Mouse (Mus musculus) lung, embryonic 14.5 days (tissue): Measurements from ENCODE around the gene Gm16181. TPM values are rescaled to one million over a fixed set of nuclear protein-coding genes. Genes with fewer than 3 reads are reported as not detected.

Source experiments
- ATAC-seq: fragments of 200-750 bp; cut with Nextera tagmentation; 2 replicates; pipeline ENCODE4 v1.8.0; 2017; ENCODE audit warnings: mild to moderate bottlenecking, moderate TSS enrichment, moderate library complexity; ENCODE audit not compliant: insufficient read depth
- DNase-seq: peaks from one replicate; pipeline ENCODE4 v3.0.0-alpha.2; 2015
- H3K27ac ChIP-seq: fragments of 300-500 bp; sonication (generic); 2 replicates; pipeline ENCODE4 v1.5.1; 2014; ENCODE audit warnings: low read depth, mild to moderate bottlenecking, moderate library complexity
- H3K27me3 ChIP-seq: fragments of 300-500 bp; sonication (generic); 2 replicates; pipeline ENCODE4 v1.6.1; 2014; ENCODE audit warnings: low read length, control low read depth; ENCODE audit not compliant: insufficient read depth
- H3K36me3 ChIP-seq: fragments of 300-500 bp; sonication (generic); 2 replicates; pipeline ENCODE4 v1.6.1; 2014; ENCODE audit warnings: control low read depth; ENCODE audit not compliant: insufficient read depth
- H3K4me1 ChIP-seq: fragments of 300-500 bp; sonication (generic); 2 replicates; pipeline ENCODE4 v1.6.1; 2014; ENCODE audit warnings: antibody characterized with exemption, control low read depth; ENCODE audit not compliant: insufficient read depth
- H3K4me2 ChIP-seq: fragments of 300-500 bp; sonication (generic); 2 replicates; pipeline ENCODE4 v1.6.1; 2014; ENCODE audit warnings: mild to moderate bottlenecking
- H3K4me3 ChIP-seq: fragments of 300-500 bp; sonication (generic); 2 replicates; pipeline ENCODE4 v1.5.1; 2014; ENCODE audit warnings: low read depth, low read length
- H3K9ac ChIP-seq: fragments of 300-500 bp; sonication (generic); 2 replicates; pipeline ENCODE4 v1.6.1; 2014
- H3K9me3 ChIP-seq: fragments of 300-500 bp; sonication (generic); 2 replicates; pipeline ENCODE4 v1.6.1; 2016; ENCODE audit warnings: low read depth, low read length, control low read depth
- CTCF ChIP-seq: IDR thresholded peaks from 2 replicates; pipeline ENCODE4 v1.5.1; 2016; ENCODE audit warnings: antibody characterized with exemption, low read depth
- WGBS: fragments of 180-500 bp; shearing (Covaris S2); extraction: QIAGEN DNeasy Blood & Tissue Kit; methylation state at CpG from one replicate; pipeline ENCODE4 v1.1.7; 2014; 5-methylcytosine and 5-hydroxymethylcytosine counted together
- polyA plus RNA-seq: library from polyadenylated mRNA; unstranded; fragments of >200 nt; fragmentation: Nextera tagmentation; extraction: Ambion mirVana; gene quantifications from 2 replicates; pipeline ENCODE4 v1.2.1, GENCODE M21; 2014

The Gm16181 gene
- polyA plus RNA-seq, 1 experiment from 2014 or later, result 0.70 TPM

- Histone ChIP-seq H3K9ac (no peak overlapping the region), H3K27me3 (peaks cover 8% of the 10 kb centered on the region), H3K4me2 (no peak overlapping the region), H3K4me1 (peaks cover 3% of the 10 kb centered on the region; the same call in 1 of the 2 replicates), H3K27ac (no peak overlapping the region), H3K9me3 (no peaks in the 10 kb centered on the region), H3K36me3 (no peaks in the 10 kb centered on the region), H3K4me3 (no peak overlapping the region)
- ATAC-seq, result no peak
- WGBS, result 62% methylated on average over 4 of the region's 4 CpGs
- no peak for DNase-seq
- TF ChIP-seq CTCF, result no peak
Measured at GRCm38 (mm10) chr17:35190096-35190495, 30.5 kb upstream of the Gm16181 start.

GRCm38 (mm10) chr17:35191723-35192122, 28.9 kb upstream of the Gm16181 start:
- no peak for DNase-seq
- 50% methylated on average over 2 of the region's 2 CpGs for WGBS
- H3K4me2 ChIP-seq, result no peak overlapping the region
- H3K27ac ChIP-seq, result no peak overlapping the region
- H3K36me3 ChIP-seq, result no peaks in the 10 kb centered on the region
- H3K27me3 ChIP-seq, result peaks cover 24% of the 10 kb centered on the region
- no peaks in the 10 kb centered on the region; the same call in none of the 2 replicates for H3K4me1 ChIP-seq
- no peak overlapping the region for H3K4me3 ChIP-seq
- no peak for ATAC-seq
- no peaks in the 10 kb centered on the region for H3K9me3 ChIP-seq
- no peak overlapping the region for H3K9ac ChIP-seq
- TF ChIP-seq CTCF, result peak; percentile 23; the same call in 1 of the 2 replicates

GRCm38 (mm10) chr17:35192924-35193323, 27.7 kb upstream of the Gm16181 start:
- TF ChIP-seq CTCF, result no peak
- 82% methylated on average over 5 of the region's 5 CpGs for WGBS
- no peaks in the 10 kb centered on the region; the same call in none of the 2 replicates for H3K4me1 ChIP-seq

GRCm38 (mm10) chr17:35193881-35194843, 26.5 kb upstream of the Gm16181 start, which contains the start of gene Ltb:
Gene Ltb (plus strand): TSS chr17:35194439.
- Histone ChIP-seq H3K27ac (no peak within 1 kb of the TSS), H3K9ac (no peak within 1 kb of the TSS), H3K4me3 (peak within 1 kb of the TSS; percentile 41; the same call in 1 of the 2 replicates), H3K27me3 (peaks cover 33% of the 10 kb centered on the region), H3K36me3 (no peaks in the 10 kb centered on the region), H3K9me3 (no peaks in the 10 kb centered on the region), H3K4me2 (peak within 1 kb of the TSS; percentile 77; the same call in 1 of the 2 replicates), H3K4me1 (no peaks in the 10 kb centered on the region; the same call in none of the 2 replicates)
- WGBS, result 41% methylated on average over 28 of the region's 28 CpGs
- DNase-seq (no peak), ATAC-seq (no peak)
- no peak for TF ChIP-seq CTCF

More at GRCm38 (mm10) chr17:35192924-35193323, 27.7 kb upstream of the Gm16181 start:
- no peak for ATAC-seq
- no peak for DNase-seq
- Histone ChIP-seq H3K27me3 (peaks cover 30% of the 10 kb centered on the region), H3K36me3 (no peaks in the 10 kb centered on the region), H3K4me3 (no peak overlapping the region), H3K4me2 (no peak overlapping the region), H3K9me3 (no peaks in the 10 kb centered on the region), H3K9ac (no peak overlapping the region), H3K27ac (no peak overlapping the region)

GRCm38 (mm10) chr17:35194844-35195630, 25.6 kb upstream of the Gm16181 start:
- peak overlapping the region; percentile 7 for H3K9ac ChIP-seq
- H3K4me3 ChIP-seq, result peak overlapping the region; percentile 41
- H3K9me3 ChIP-seq, result no peaks in the 10 kb centered on the region
- no peaks in the 10 kb centered on the region; the same call in none of the 2 replicates for H3K4me1 ChIP-seq
- TF ChIP-seq CTCF, result no peak
- no peak overlapping the region for H3K27ac ChIP-seq
- H3K36me3 ChIP-seq, result no peaks in the 10 kb centered on the region
- peak overlapping the region; percentile 77 for H3K4me2 ChIP-seq
- no peak for DNase-seq
- ATAC-seq, result 0 out of 2 replicates have a peak, but pooled peaks have one; percentile 16
- WGBS, result 32% methylated on average over 19 of the region's 19 CpGs
- H3K27me3 ChIP-seq, result peaks cover 33% of the 10 kb centered on the region

- H3K4me2 ChIP-seq, result peak overlapping the region; percentile 77
- H3K27me3 ChIP-seq, result peaks cover 33% of the 10 kb centered on the region
- under 1% methylated on average over 66 of the region's 66 CpGs for WGBS
- peak overlapping the region; percentile 7 for H3K9ac ChIP-seq
- H3K36me3 ChIP-seq, result no peaks in the 10 kb centered on the region
- peak overlapping the region; percentile 41 for H3K4me3 ChIP-seq
- DNase-seq (peak; percentile 83), ATAC-seq (peak; percentile 84)
- H3K9me3 ChIP-seq, result no peaks in the 10 kb centered on the region
- no peaks in the 10 kb centered on the region; the same call in none of the 2 replicates for H3K4me1 ChIP-seq
- peak; percentile 77 for TF ChIP-seq CTCF
- H3K27ac ChIP-seq, result no peak overlapping the region
Measured at GRCm38 (mm10) chr17:35195631-35196320, 24.9 kb upstream of the Gm16181 start.
